Mouse (Mus musculus) embryonic fibroblast, embryonic 13.5 days (primary cell): ENCODE results near the gene Farp1.

ENCODE experiments used
- CTCF ChIP-seq: IDR thresholded peaks from 2 replicates; pipeline ENCODE4 v1.5.1; 2011; ENCODE audit warnings: mild to moderate bottlenecking, control low read depth, low read length, moderate library complexity, borderline replicate concordance; ENCODE audit not compliant: insufficient read depth
- POLR2A ChIP-seq: IDR thresholded peaks from 2 replicates; pipeline ENCODE4 v1.6.1; 2011; ENCODE audit warnings: low read depth, mild to moderate bottlenecking, control low read depth, low read length, moderate library complexity

GRCm38 (mm10) chr14:121121664-121122063, 86.7 kb downstream of the Farp1 start:
- TF ChIP-seq CTCF: no peak
- no peak for TF ChIP-seq POLR2A
